Mouse (Mus musculus) hindbrain, embryonic 15.5 days (tissue): ENCODE data around the gene Dnajc25. TPM values are rescaled to one million over a fixed set of nuclear protein-coding genes. Genes with fewer than 3 reads are reported as not detected.

Experiments
- ATAC-seq: fragments of 200-750 bp; cut with Nextera tagmentation; 2 replicates; pipeline ENCODE4 v1.8.0; 2017; ENCODE audit warnings: low read depth, moderate number of reproducible peaks, moderate TSS enrichment; ENCODE audit not compliant: low FRiP score
- H3K27ac ChIP-seq: fragments of 300-500 bp; sonication (generic); replicated peaks from 2 replicates; pipeline ENCODE4 v1.5.1; 2015; ENCODE audit warnings: mild to moderate bottlenecking, inconsistent platforms
- H3K27me3 ChIP-seq: fragments of 300-500 bp; sonication (generic); 2 replicates; pipeline ENCODE4 v1.6.1; 2015; ENCODE audit warnings: control low read depth, inconsistent platforms
- H3K36me3 ChIP-seq: fragments of 300-500 bp; sonication (generic); 2 replicates; pipeline ENCODE4 v1.6.1; 2015; ENCODE audit warnings: control low read depth, inconsistent platforms
- H3K4me1 ChIP-seq: fragments of 300-500 bp; sonication (generic); replicated peaks from 2 replicates; pipeline ENCODE4 v1.6.1; 2015; ENCODE audit warnings: control low read depth, inconsistent platforms
- H3K4me2 ChIP-seq: fragments of 300-500 bp; sonication (generic); 2 replicates; pipeline ENCODE4 v1.6.1; 2015; ENCODE audit warnings: moderate library complexity, mild to moderate bottlenecking, inconsistent platforms
- H3K4me3 ChIP-seq: fragments of 300-500 bp; sonication (generic); 2 replicates; pipeline ENCODE4 v1.5.1; 2015; ENCODE audit warnings: mild to moderate bottlenecking, inconsistent platforms
- H3K9ac ChIP-seq: fragments of 300-500 bp; sonication (generic); 2 replicates; pipeline ENCODE4 v1.6.1; 2015; ENCODE audit warnings: inconsistent platforms
- H3K9me3 ChIP-seq: fragments of 300-500 bp; sonication (generic); 2 replicates; pipeline ENCODE4 v1.6.1; 2016; ENCODE audit warnings: control low read depth, inconsistent platforms
- WGBS: fragments of 180-500 bp; shearing (Covaris S2); methylation state at CpG from one replicate; pipeline ENCODE4 v1.1.7; 2015; 5-methylcytosine and 5-hydroxymethylcytosine counted together
- polyA plus RNA-seq: library from polyadenylated mRNA; unstranded; fragments of >200 nt; fragmentation: Nextera tagmentation; extraction: Ambion mirVana; gene quantifications from 2 replicates; pipeline ENCODE4 v1.2.1, GENCODE M21; 2015

Dnajc25 gene
- polyA plus RNA-seq, 1 experiment from 2014 or later, result 7.6 TPM

DNA sequence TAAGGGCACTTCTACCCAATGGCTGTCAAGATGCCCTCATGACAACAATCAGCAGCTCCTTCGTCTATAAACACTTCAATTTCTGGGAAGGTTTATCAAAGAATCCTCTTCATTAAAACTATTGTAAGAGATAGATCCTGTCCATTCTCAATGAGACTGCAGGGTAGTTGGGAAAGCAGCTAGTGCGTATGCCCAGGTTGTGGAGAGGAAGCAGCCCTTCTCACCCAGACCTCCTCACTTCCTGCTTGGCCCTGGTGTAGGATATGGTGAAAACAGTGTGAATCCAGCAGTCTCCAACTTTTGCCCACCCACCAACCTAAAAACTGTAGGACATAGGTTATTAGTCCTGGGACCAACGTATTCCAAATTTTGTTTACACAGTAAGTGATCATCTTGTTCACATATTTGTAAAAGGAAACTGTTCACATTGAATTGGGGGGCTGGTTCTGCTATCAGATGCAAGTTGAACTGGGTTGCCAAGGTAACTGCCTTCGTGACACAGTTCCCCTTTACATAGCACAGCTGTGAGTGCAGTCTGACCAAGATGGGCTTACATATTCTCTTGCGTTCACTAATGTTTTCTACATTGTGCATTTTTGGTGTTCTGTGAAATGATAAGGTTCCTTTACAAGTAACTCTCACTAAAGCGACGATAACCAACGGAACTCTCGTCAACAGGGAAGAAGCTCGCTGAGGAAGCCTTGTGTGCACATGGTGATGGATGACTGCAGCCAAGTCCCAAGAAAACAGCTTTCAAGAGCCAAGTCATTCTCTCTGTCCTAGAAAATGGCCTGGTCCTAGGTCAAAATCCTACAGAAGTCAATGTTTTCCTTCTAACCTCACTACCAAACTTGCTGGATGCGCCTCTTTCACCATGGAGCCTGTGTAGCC lies 45.8 kb downstream of the Dnajc25 start:
- no peak overlapping the region for H3K27ac ChIP-seq
- H3K4me1 ChIP-seq, result peaks cover 9% of the 10 kb centered on the region
- H3K4me2 ChIP-seq, result no peak overlapping the region
- H3K9me3 ChIP-seq, result no peaks in the 10 kb centered on the region
- H3K27me3 ChIP-seq, result no peaks in the 10 kb centered on the region
- peaks cover 28% of the 10 kb centered on the region for H3K36me3 ChIP-seq
- no peak overlapping the region for H3K9ac ChIP-seq
- no peak for ATAC-seq
- WGBS, result 93% methylated on average over 11 of the region's 11 CpGs
- H3K4me3 ChIP-seq, result no peak overlapping the region

DNA sequence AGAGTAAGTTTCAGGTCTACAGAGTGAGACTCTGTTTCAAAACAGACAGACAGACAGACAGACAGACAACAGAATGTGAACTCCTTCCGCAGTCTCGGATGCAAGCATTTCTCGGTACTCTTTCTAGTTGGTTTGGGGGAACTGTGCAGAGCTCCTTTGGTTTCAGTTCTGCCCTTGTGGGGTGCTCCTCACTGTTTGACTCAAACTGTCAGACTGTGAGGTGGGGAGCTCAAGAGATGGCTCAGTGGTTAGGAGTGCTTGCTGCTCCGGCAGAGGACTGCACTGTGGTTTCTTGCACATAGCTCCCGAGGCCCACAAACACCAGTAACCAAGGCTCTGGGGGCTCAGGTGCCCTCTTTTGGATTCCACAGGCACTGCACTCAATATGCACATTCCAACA lies 48.2 kb downstream of the Dnajc25 start:
- Histone ChIP-seq H3K27ac (no peak overlapping the region), H3K4me2 (no peak overlapping the region), H3K4me3 (no peak overlapping the region), H3K9ac (no peak overlapping the region), H3K36me3 (peaks cover 28% of the 10 kb centered on the region), H3K27me3 (no peaks in the 10 kb centered on the region), H3K4me1 (no peaks in the 10 kb centered on the region), H3K9me3 (no peaks in the 10 kb centered on the region)
- ATAC-seq, result no peak
- 96% methylated on average over 5 of the region's 5 CpGs for WGBS

DNA sequence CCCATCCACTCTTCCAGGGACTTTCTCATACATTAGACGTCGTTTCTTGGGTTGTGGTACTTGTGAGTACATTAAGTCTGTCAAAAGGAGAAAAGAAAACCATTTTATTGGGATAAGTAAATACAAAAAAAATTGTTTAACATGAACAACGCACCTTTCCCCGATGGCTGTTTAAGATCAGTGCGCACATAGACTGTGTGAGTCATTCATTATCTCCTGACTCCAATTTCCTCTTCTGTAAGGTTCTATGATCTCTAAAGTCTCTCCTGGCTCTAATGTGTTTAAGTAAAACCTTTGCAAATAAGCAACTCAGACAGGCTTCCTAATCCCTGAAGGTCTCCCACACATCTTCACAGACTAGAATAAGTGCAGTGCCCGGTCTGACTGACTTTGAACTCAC lies 49.0 kb downstream of the Dnajc25 start:
- no peak for ATAC-seq
- H3K36me3 ChIP-seq, result peaks cover 26% of the 10 kb centered on the region
- H3K9me3 ChIP-seq, result no peaks in the 10 kb centered on the region
- H3K27ac ChIP-seq, result no peak overlapping the region
- no peaks in the 10 kb centered on the region for H3K27me3 ChIP-seq
- H3K4me1 ChIP-seq, result no peaks in the 10 kb centered on the region
- H3K4me2 ChIP-seq, result no peak overlapping the region
- no peak overlapping the region for H3K4me3 ChIP-seq
- H3K9ac ChIP-seq, result no peak overlapping the region
- 91% methylated on average over 6 of the region's 6 CpGs for WGBS

DNA sequence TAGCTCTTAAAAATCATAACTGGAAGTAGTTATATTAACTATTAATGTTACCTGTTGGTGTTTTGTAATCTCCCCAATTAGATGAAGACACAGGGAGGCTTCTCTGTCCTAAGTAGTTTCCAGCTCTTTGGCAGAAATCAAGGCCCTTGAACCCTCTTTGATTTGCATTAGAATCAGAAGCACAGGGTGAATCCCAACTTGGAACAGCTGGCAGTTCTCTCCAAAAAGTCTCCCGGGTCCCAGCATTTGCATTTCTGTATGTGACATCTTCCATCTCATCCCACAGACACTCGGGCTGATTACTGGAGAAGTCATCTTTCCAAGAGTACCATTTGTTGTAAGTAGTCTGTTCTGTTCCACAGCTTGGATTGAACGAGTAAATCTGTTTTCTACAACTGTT lies 52.4 kb downstream of the Dnajc25 start:
- Histone ChIP-seq H3K4me3 (no peak overlapping the region), H3K9ac (no peak overlapping the region), H3K36me3 (peaks cover 2% of the 10 kb centered on the region; the same call in 1 of the 2 replicates), H3K4me1 (no peaks in the 10 kb centered on the region), H3K27me3 (no peaks in the 10 kb centered on the region), H3K4me2 (no peak overlapping the region), H3K27ac (no peak overlapping the region), H3K9me3 (no peaks in the 10 kb centered on the region)
- no peak for ATAC-seq
- WGBS, result 20% methylated on average over 3 of the region's 3 CpGs

DNA sequence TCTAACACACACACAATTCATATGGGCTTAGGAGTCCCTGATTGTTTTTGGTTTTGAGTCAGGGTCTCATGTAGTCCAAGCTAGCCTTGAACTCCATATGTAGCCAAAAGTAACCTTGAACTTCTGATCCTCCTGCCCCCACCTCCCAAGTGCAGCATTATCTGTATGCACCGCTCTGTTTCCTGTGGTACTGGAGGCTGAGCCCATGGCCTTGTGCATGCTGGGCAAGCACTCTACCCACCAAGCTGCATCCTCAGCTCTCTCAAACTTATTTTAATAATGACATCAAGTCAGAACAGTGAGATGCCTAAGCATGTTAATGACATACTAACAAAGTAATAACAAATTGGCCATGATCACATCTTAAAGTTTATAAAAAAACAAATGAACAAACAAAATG lies 56.2 kb downstream of the Dnajc25 start:
- no peaks in the 10 kb centered on the region for H3K4me1 ChIP-seq
- H3K27me3 ChIP-seq, result no peaks in the 10 kb centered on the region
- no peak overlapping the region for H3K27ac ChIP-seq
- H3K9me3 ChIP-seq, result no peaks in the 10 kb centered on the region
- H3K9ac ChIP-seq, result no peak overlapping the region
- no peak overlapping the region for H3K4me2 ChIP-seq
- H3K36me3 ChIP-seq, result no peaks in the 10 kb centered on the region
- 100% methylated on average over 1 of the region's 1 CpGs for WGBS
- H3K4me3 ChIP-seq, result no peak overlapping the region
- ATAC-seq, result no peak

DNA sequence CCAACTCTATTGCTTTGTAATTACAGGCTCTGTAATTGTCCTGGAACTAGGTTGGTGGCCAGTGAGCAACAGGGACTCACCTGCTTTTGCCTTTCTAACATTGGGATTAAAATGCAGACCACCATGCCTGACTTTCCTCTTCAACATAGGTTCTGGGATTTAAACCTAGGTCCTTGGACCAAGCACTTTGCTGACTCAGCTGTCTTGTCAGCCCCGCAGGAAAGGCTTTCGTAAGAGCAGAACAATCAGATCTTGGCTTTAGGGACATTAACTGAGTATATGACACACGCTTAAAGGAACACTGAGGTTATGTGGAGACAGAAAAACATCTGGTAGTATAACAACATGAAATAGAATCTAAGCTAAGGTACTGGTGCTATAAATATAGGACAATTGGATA lies 63.1 kb downstream of the Dnajc25 start:
- H3K27me3 ChIP-seq, result no peaks in the 10 kb centered on the region
- H3K4me1 ChIP-seq, result no peaks in the 10 kb centered on the region
- ATAC-seq, result no peak
- no peak overlapping the region for H3K4me3 ChIP-seq
- H3K9ac ChIP-seq, result no peak overlapping the region
- no peaks in the 10 kb centered on the region for H3K9me3 ChIP-seq
- no peak overlapping the region for H3K27ac ChIP-seq
- WGBS, result 89% methylated on average over 3 of the region's 3 CpGs
- no peak overlapping the region for H3K4me2 ChIP-seq
- no peaks in the 10 kb centered on the region for H3K36me3 ChIP-seq

DNA sequence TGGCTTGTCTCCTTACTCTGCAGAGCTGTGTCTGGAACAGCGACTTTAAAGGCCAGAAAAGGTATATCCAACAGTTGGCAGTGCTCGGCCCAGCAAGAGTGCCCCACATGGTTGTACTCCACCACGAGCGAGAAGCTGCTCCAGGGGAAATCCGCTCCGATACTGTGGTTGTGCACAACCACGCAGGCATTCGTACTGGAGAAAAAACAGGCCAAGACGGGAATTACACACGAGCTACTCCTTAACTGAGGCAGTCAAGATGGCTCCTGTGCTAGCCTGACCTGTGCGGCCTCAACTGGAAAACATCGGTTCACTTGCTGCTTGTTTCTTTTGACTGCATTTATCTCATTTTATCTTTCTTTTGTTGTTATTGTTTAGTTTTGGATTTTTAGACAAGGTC lies 67.7 kb downstream of the Dnajc25 start:
- no peak overlapping the region for H3K9ac ChIP-seq
- 74% methylated on average over 12 of the region's 12 CpGs for WGBS

DNA sequence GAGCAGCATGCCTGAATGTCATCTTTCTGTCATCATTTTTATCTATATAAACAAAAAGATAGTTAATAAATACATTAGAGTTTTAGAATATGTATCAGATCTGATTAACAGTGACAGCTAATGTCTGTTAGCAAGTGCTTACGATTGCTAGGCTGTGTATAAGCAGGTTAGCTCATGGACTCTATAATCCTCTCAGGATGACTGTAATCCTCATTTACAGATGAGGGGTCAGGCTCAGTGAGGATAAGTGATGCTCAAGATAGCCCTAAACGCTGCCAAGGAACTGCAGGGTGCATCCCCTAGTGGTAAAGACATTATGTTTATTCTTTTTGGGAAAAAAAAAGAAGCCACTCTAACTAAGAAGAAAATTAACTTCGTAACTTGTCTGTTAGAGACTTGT lies 74.4 kb downstream of the Dnajc25 start:
- Histone ChIP-seq H3K27ac (no peak overlapping the region), H3K4me2 (no peak overlapping the region), H3K27me3 (no peaks in the 10 kb centered on the region), H3K36me3 (no peaks in the 10 kb centered on the region), H3K9me3 (no peaks in the 10 kb centered on the region; the same call in 1 of the 2 replicates), H3K4me3 (no peak overlapping the region), H3K9ac (no peak overlapping the region), H3K4me1 (no peaks in the 10 kb centered on the region)
- WGBS, result 57% methylated on average over 3 of the region's 3 CpGs
- ATAC-seq, result no peak

More for the DNA sequence above, 67.7 kb downstream of the Dnajc25 start:
- Histone ChIP-seq H3K4me2 (no peak overlapping the region), H3K36me3 (no peaks in the 10 kb centered on the region), H3K4me1 (no peaks in the 10 kb centered on the region), H3K27ac (no peak overlapping the region), H3K27me3 (no peaks in the 10 kb centered on the region), H3K4me3 (no peak overlapping the region), H3K9me3 (no peaks in the 10 kb centered on the region; the same call in 1 of the 2 replicates)
- ATAC-seq, result no peak

Other genes starting within 250 kb of the Dnajc25 start
- gene Olfr267, start 207.3 kb upstream of the Dnajc25 start, polyA plus RNA-seq, result 0.12 TPM in 1 of 2 replicates, not detected in the other
- gene Ecpas, start 82.3 kb upstream of the Dnajc25 start, polyA plus RNA-seq, result 32.0 and 34.7 TPM in 2 replicates
- gene Zkscan16, start 51.4 kb upstream of the Dnajc25 start, polyA plus RNA-seq, result 2.3 and 2.4 TPM in 2 replicates
- 5.2 and 5.7 TPM in 2 replicates for gene Ptgr1, start 7.9 kb upstream of the Dnajc25 start, polyA plus RNA-seq
- gene Gm20503, start 8.1 kb downstream of the Dnajc25 start, polyA plus RNA-seq, result 8.9 and 12.8 TPM in 2 replicates
- 167 and 182 TPM in 2 replicates for gene Gng10, start 40.0 kb downstream of the Dnajc25 start, polyA plus RNA-seq
- 0.04 TPM in 1 of 2 replicates, not detected in the other for gene AI481877, start 143.9 kb downstream of the Dnajc25 start, polyA plus RNA-seq
- gene Ugcg, start 194.2 kb downstream of the Dnajc25 start, polyA plus RNA-seq, result 15.0 and 15.3 TPM in 2 replicates